Mouse (Mus musculus) CH12.LX (cell line): Measurements from ENCODE around the gene Klhl36. TPM values are rescaled to one million over a fixed set of nuclear protein-coding genes. Genes with fewer than 3 reads are reported as not detected.

Experiments
- DNase-seq: peaks from one replicate; pipeline ENCODE4 v3.0.0-alpha.2; 2013; ENCODE audit errors: extremely low read depth
- H3K27ac ChIP-seq: 2 replicates; pipeline ENCODE4 v1.5.1; 2012; ENCODE audit warnings: low read depth, mild to moderate bottlenecking, control low read depth, moderate library complexity; ENCODE audit not compliant: insufficient read depth
- H3K27me3 ChIP-seq: replicated peaks from 2 replicates; pipeline ENCODE3; 2012; ENCODE audit warnings: inconsistent platforms
- H3K36me3 ChIP-seq, 2 experiments: replicated peaks in 1 of 2; 2 replicates each; pipeline versions ENCODE3 to v1.6.1; 2012; ENCODE audit warnings: inconsistent platforms in 1 of 2, low read length in 1 of 2, mild to moderate bottlenecking in 1 of 2, mixed read lengths in 1 of 2, moderate library complexity in 1 of 2; ENCODE audit not compliant: control insufficient read depth in 1 of 2, insufficient read depth in 1 of 2
- H3K4me1 ChIP-seq, 2 experiments: 2 replicates each; pipeline ENCODE4 v1.6.1; 2012; ENCODE audit warnings: inconsistent platforms in 1 of 2, moderate library complexity in 1 of 2; ENCODE audit not compliant: insufficient read depth in 2 of 2, control insufficient read depth in 1 of 2
- H3K4me2 ChIP-seq: 2 replicates; pipeline ENCODE4 v1.6.1; 2012; ENCODE audit warnings: low read depth, mild to moderate bottlenecking, control low read depth; ENCODE audit not compliant: poor library complexity, insufficient read depth, severe bottlenecking
- H3K4me3 ChIP-seq, 3 experiments: fragments of 150-350 bp in 1 of 3; sonication (generic) in 1 of 3; replicated peaks in 1 of 3; 2 replicates each; pipeline versions ENCODE3 to v1.5.1; 2011 to 2012; ENCODE audit warnings: low read depth in 2 of 3, low read length in 2 of 3, mild to moderate bottlenecking in 2 of 3, moderate library complexity in 2 of 3, control low read depth in 1 of 3, improper control_type of control experiment in 1 of 3, inconsistent platforms in 1 of 3, mixed read lengths in 1 of 3; ENCODE audit not compliant: poor library complexity in 1 of 3
- H3K79me2 ChIP-seq: replicated peaks from 2 replicates; pipeline ENCODE4 v1.6.1; 2012; ENCODE audit warnings: mild to moderate bottlenecking, moderate library complexity; ENCODE audit not compliant: control insufficient read depth, poor library complexity, insufficient read depth, severe bottlenecking; ENCODE audit errors: extremely low read depth
- H3K9ac ChIP-seq: 2 replicates; pipeline ENCODE4 v1.6.1; 2012; ENCODE audit warnings: low read depth, mild to moderate bottlenecking, control low read depth, moderate library complexity; ENCODE audit not compliant: insufficient read depth
- H3K9me3 ChIP-seq: replicated peaks from 2 replicates; pipeline ENCODE3; 2012; ENCODE audit warnings: low read length, inconsistent platforms, mixed read lengths
- ELF1 ChIP-seq: IDR thresholded peaks from 2 replicates; pipeline ENCODE4 v1.6.1; 2014; ENCODE audit warnings: low read depth, mild to moderate bottlenecking, inconsistent platforms, low read length, improper control_type of control experiment
- IRF4 ChIP-seq: IDR thresholded peaks from 2 replicates; pipeline ENCODE4 v1.6.1; 2014; ENCODE audit warnings: low read depth, mild to moderate bottlenecking, inconsistent platforms, low read length, improper control_type of control experiment
- JUND ChIP-seq: conservative IDR thresholded peaks from 2 replicates; pipeline ENCODE4 v1.6.1; 2011; ENCODE audit warnings: low read depth, low read length, improper control_type of control experiment
- MAFK ChIP-seq: IDR thresholded peaks from 2 replicates; pipeline ENCODE4 v1.6.1; 2011; ENCODE audit warnings: low read length, improper control_type of control experiment; ENCODE audit not compliant: insufficient replicate concordance
- MAX ChIP-seq: IDR thresholded peaks from 2 replicates; pipeline ENCODE4 v1.6.1; 2011; ENCODE audit warnings: low read length, improper control_type of control experiment
- NRF1 ChIP-seq: IDR thresholded peaks from 2 replicates; pipeline ENCODE4 v1.6.1; 2014; ENCODE audit warnings: low read depth, mild to moderate bottlenecking, inconsistent platforms, low read length, improper control_type of control experiment, moderate library complexity
- POLR2A ChIP-seq: IDR thresholded peaks from 2 replicates; pipeline ENCODE4 v1.6.1; 2011; ENCODE audit warnings: low read depth, mild to moderate bottlenecking, improper control_type of control experiment, low read length
- POLR2AphosphoS2 ChIP-seq: IDR thresholded peaks from 2 replicates; pipeline ENCODE4 v1.6.1; 2011; ENCODE audit warnings: low read depth, low read length, improper control_type of control experiment
- RAD21 ChIP-seq: IDR thresholded peaks from 2 replicates; pipeline ENCODE4 v1.6.1; 2011; ENCODE audit warnings: low read depth, mild to moderate bottlenecking, low read length, improper control_type of control experiment, moderate library complexity
- RCOR1 ChIP-seq: conservative IDR thresholded peaks from 2 replicates; pipeline ENCODE4 v1.6.1; 2012; ENCODE audit warnings: low read depth, mild to moderate bottlenecking, inconsistent platforms, low read length, improper control_type of control experiment
- SIN3A ChIP-seq: IDR thresholded peaks from 2 replicates; pipeline ENCODE4 v1.6.1; 2012; ENCODE audit warnings: low read length, improper control_type of control experiment, inconsistent platforms
- USF1 ChIP-seq: IDR thresholded peaks from 2 replicates; pipeline ENCODE4 v1.6.1; 2014; ENCODE audit warnings: low read depth, mild to moderate bottlenecking, inconsistent platforms, low read length, improper control_type of control experiment
- ZKSCAN1 ChIP-seq: IDR thresholded peaks from 2 replicates; pipeline ENCODE4 v1.6.1; 2012; ENCODE audit warnings: low read depth, inconsistent platforms, low read length, improper control_type of control experiment, borderline replicate concordance
- ZMIZ1 ChIP-seq: IDR thresholded peaks from 2 replicates; pipeline ENCODE4 v1.6.1; 2012; ENCODE audit warnings: low read depth, mild to moderate bottlenecking, inconsistent platforms, low read length, improper control_type of control experiment
- ZNF384 ChIP-seq: IDR thresholded peaks from 2 replicates; pipeline ENCODE4 v1.6.1; 2012; ENCODE audit warnings: low read depth, low read length, improper control_type of control experiment, inconsistent platforms
- dilution Hi-C: fragments of 300-500 bp; cut with MboI; formaldehyde crosslinking; loops from 2 replicates; pipeline ENCODE4 v1.14.3; 2020; ENCODE audit warnings: low sequenced_read_pairs; ENCODE audit not compliant: extremely low pct_unique_long_range_greater_than_20kb, extremely low pct_ligation_motif_present
- in situ Hi-C: fragments of 300-500 bp; cut with MboI; formaldehyde crosslinking; loops from 3 replicates; pipeline ENCODE4 v1.14.3; 2019; ENCODE audit warnings: low sequenced_read_pairs, low pct_ligation_motif_present, low pct_unique_long_range_greater_than_20kb, mixed read lengths
- polyA plus RNA-seq: library from polyadenylated mRNA; unstranded; fragments of >175 nt; gene quantifications from 2 replicates; pipeline ENCODE4 v1.2.1, GENCODE M21; 2012; ENCODE audit warnings: low read depth; ENCODE audit not compliant: insufficient read length
- total RNA-seq, 2 experiments: library from RNA; depleted of rRNA; stranded (reverse); fragments of 300-350 nt in 1 of 2; fragments of >200 nt in 1 of 2; gene quantifications; 2 replicates each; pipeline ENCODE4 v1.2.3; 2012 to 2014

Klhl36 gene
- total and polyA plus RNA-seq, 3 experiments: 3.0 to 7.9 (median 3.1) TPM

- in situ Hi-C loops: no loop called here
- no peak overlapping the region for H3K4me3 ChIP-seq
- H3K9ac ChIP-seq: no peak overlapping the region
- H3K79me2 ChIP-seq: no peaks in the 10 kb centered on the region
- no peak overlapping the region for H3K27ac ChIP-seq
- H3K4me2 ChIP-seq: 0 out of 2 replicates have a peak overlapping the region, but pooled peaks have one; percentile 4
- H3K27me3 ChIP-seq: peaks cover 6% of the 10 kb centered on the region
- peaks cover 2 to 18% of the 10 kb centered on the region in 2 experiments; a peak in 3 of 4 replicates for H3K4me1 ChIP-seq
- no peak for DNase-seq
- H3K9me3 ChIP-seq: no peaks in the 10 kb centered on the region
- TF ChIP-seq RAD21: no peak
- TF ChIP-seq USF1: no peak
- no peak for TF ChIP-seq NRF1
- TF ChIP-seq RCOR1: no peak
- no peak for TF ChIP-seq POLR2AphosphoS2
- no peak for TF ChIP-seq MAX
- TF ChIP-seq JUND: no peak
- TF ChIP-seq ZKSCAN1: no peak
- TF ChIP-seq SIN3A: no peak
- dilution Hi-C loops: no loop called here
- no peaks in the 10 kb centered on the region for H3K36me3 ChIP-seq
Observed at GRCm38 (mm10) chr8:119904323-119904911, 42.4 kb downstream of the Klhl36 start.

- Histone ChIP-seq H3K27me3 (peaks cover 3% of the 10 kb centered on the region), H3K36me3 (peaks cover 0 to 12% of the 10 kb centered on the region in 2 experiments), H3K4me2 (peak within 1 kb of the TSS; percentile 77), H3K9ac (peak within 1 kb of the TSS; percentile 69), H3K9me3 (no peaks in the 10 kb centered on the region), H3K4me3 (peak within 1 kb of the TSS; percentile 76 to 94 (median 85)), H3K79me2 (peaks cover 42% of the 10 kb centered on the region), H3K4me1 (peaks cover 15 to 35% of the 10 kb centered on the region in 2 experiments), H3K27ac (peak within 1 kb of the TSS; percentile 63)
- dilution Hi-C loops (no loop called here), in situ Hi-C loops (no loop called here)
- TF ChIP-seq ZMIZ1 (no peak), MAFK (peak; percentile 64; the same call in 1 of the 2 replicates), MAX (0 out of 2 replicates have a peak, but pooled peaks have one; percentile 13), ZNF384 (peak; percentile 13; the same call in 1 of the 2 replicates), ELF1 (no peak), POLR2A (no peak), IRF4 (0 out of 2 replicates have a peak, but pooled peaks have one; percentile 47)
- DNase-seq: peak; percentile 40
Observed at GRCm38 (mm10) chr8:119909944-119910546, 48.0 kb downstream of the Klhl36 start, which contains the start of gene Usp10. Gene Usp10 (plus strand): TSS chr8:119910360.
